Mouse (Mus musculus): Measurements from ENCODE around the gene Fignl1. TPM values are rescaled to one million over a fixed set of nuclear protein-coding genes. Genes with fewer than 3 reads are reported as not detected.

Fignl1 gene
- polyA plus RNA-seq, 1 experiment from 2014 or later, result 99.1 TPM

DNA sequence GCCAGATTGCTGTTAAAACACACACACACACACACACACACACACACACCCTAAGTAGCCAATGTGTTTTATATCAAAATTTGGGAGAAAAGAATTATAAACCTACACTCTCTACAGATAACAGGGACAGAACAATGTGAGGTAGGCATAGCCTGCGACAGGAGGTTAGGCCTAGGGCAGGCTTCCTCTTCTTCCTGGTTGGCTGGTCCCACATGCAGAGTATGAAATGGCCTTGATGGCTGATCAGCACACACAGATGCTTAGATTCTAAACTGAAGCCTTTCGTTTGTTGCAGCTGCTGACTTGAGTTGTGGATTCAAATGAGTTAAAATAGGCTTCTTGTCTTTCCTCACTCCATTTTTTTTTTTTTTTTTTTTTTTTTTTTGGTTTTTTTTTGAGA, 31.0 kb downstream of the Fignl1 start:
- Histone ChIP-seq H3K4me1 (ENCODE audit: control insufficient read depth, insufficient read depth, low read length) (no peaks in the 10 kb centered on the region), H3K4me2 (no peak overlapping the region), H3K9me3 (ENCODE audit: control insufficient read depth, low read length) (no peaks in the 10 kb centered on the region), H3K27ac (ENCODE audit: low read depth, low read length) (no peak overlapping the region), H3K27me3 (ENCODE audit: control insufficient read depth, insufficient read depth, low read length) (no peaks in the 10 kb centered on the region), H3K36me3 (ENCODE audit: control insufficient read depth, insufficient read depth, low read length) (no peaks in the 10 kb centered on the region), H3K4me3 (ENCODE audit: low read depth, low read length) (no peak overlapping the region), H3K9ac (ENCODE audit: low read length) (no peak overlapping the region)
- ATAC-seq (ENCODE audit: low FRiP score) (no peak), DNase-seq (ENCODE audit: low spot score, missing footprints) (peak; percentile 10)
- WGBS, result 90% methylated on average over 2 of the region's 2 CpGs

DNA sequence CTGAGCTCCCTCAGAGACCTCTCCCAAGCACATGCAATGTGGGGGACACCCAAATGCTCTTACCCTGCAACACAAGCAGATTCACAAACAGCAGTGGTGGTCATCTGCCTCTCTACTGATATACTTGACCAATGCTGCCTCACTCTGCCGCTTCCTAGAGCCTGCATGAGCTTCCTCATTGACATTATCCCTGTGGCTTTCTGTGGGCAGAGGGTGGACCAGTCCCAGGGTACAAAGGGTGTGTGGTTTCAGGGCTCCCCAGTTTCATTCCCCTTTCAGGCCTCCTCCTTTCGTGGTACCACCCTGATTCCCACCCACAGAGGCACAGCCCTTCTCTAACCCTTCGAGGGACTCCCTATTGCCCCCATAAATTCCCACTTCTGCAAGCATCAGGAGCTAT, 31.5 kb downstream of the Fignl1 start:
- 86% methylated on average over 3 of the region's 3 CpGs for WGBS
- H3K4me2 ChIP-seq, result no peak overlapping the region
- peak; percentile 33 for DNase-seq (ENCODE audit: low spot score, missing footprints)
- no peaks in the 10 kb centered on the region for H3K36me3 ChIP-seq (ENCODE audit: control insufficient read depth, insufficient read depth, low read length)
- H3K4me1 ChIP-seq (ENCODE audit: control insufficient read depth, insufficient read depth, low read length), result no peaks in the 10 kb centered on the region
- ATAC-seq (ENCODE audit: low FRiP score), result no peak
- H3K9ac ChIP-seq (ENCODE audit: low read length), result no peak overlapping the region
- H3K27me3 ChIP-seq (ENCODE audit: control insufficient read depth, insufficient read depth, low read length), result no peaks in the 10 kb centered on the region
- no peak overlapping the region for H3K27ac ChIP-seq (ENCODE audit: low read depth, low read length)
- no peak overlapping the region for H3K4me3 ChIP-seq (ENCODE audit: low read depth, low read length)
- no peaks in the 10 kb centered on the region for H3K9me3 ChIP-seq (ENCODE audit: control insufficient read depth, low read length)

DNA sequence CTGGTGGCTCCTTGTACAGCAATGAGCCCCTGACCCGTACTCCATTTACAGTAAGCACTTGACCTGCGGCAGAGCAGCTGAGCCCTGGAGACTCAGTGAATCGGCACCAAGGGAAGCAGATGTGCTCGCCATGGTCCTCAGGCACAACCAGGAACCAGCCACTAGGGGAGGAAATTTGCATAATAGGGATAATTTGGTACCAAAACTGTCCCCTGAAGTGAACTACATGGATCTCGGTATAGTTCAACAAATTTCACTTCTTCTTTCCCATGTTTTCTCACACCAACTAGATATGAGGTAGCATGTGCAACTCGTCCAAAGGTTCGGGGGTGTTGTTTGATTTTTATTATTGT, 32.0 kb downstream of the Fignl1 start:
- no peaks in the 10 kb centered on the region for H3K9me3 ChIP-seq (ENCODE audit: control insufficient read depth, low read length)
- no peaks in the 10 kb centered on the region for H3K4me1 ChIP-seq (ENCODE audit: control insufficient read depth, insufficient read depth, low read length)
- H3K9ac ChIP-seq (ENCODE audit: low read length), result no peak overlapping the region
- peak; percentile 69 for DNase-seq (ENCODE audit: low spot score, missing footprints)
- H3K27ac ChIP-seq (ENCODE audit: low read depth, low read length), result no peak overlapping the region
- no peaks in the 10 kb centered on the region for H3K27me3 ChIP-seq (ENCODE audit: control insufficient read depth, insufficient read depth, low read length)
- ATAC-seq (ENCODE audit: low FRiP score), result no peak
- no peak overlapping the region for H3K4me2 ChIP-seq
- WGBS, result 86% methylated on average over 7 of the region's 7 CpGs
- H3K4me3 ChIP-seq (ENCODE audit: low read depth, low read length), result no peak overlapping the region
- no peaks in the 10 kb centered on the region for H3K36me3 ChIP-seq (ENCODE audit: control insufficient read depth, insufficient read depth, low read length)

DNA sequence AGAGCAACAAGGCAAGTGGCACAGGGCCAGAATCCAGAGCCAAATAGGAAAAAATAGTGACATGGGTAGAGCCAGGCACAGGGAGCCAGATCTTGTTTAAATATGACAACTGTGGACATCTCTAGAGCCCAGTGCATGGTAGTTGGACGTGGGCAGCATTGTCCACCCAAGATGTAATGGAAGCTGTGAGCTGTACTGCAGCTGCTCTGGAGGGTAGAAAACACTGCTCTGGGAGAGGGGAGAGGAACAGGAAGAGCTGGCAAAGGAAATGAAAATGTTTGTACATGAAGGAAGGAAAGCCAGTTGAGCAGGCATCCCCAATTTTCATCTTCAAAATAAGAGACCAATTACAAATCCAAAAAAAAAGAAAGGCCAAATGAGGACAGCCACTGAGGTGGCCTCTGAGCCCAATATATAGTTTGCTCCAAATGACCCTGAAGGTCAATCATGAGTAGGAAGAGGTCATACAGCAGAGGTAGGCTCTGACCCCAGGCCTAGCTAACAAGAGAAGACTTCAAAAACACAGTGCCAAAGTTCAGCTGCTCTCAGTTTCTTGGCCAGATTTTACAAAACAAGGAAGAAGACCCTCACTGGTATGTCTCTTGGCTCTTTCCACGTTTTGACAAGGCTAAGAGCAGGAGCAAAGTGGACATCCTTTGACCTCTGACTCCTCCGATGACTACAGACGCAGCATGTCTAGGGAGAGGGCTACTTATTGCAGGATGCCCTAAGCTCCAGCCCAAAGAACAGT, 32.5 kb downstream of the Fignl1 start:
- Histone ChIP-seq H3K27ac (ENCODE audit: low read depth, low read length) (no peak overlapping the region), H3K36me3 (ENCODE audit: control insufficient read depth, insufficient read depth, low read length) (no peaks in the 10 kb centered on the region), H3K27me3 (ENCODE audit: control insufficient read depth, insufficient read depth, low read length) (no peaks in the 10 kb centered on the region), H3K9ac (ENCODE audit: low read length) (no peak overlapping the region), H3K4me3 (ENCODE audit: low read depth, low read length) (no peak overlapping the region), H3K4me2 (no peak overlapping the region), H3K4me1 (ENCODE audit: control insufficient read depth, insufficient read depth, low read length) (no peaks in the 10 kb centered on the region), H3K9me3 (ENCODE audit: control insufficient read depth, low read length) (no peaks in the 10 kb centered on the region)
- WGBS, result 71% methylated on average over 4 of the region's 4 CpGs
- DNase-seq (ENCODE audit: low spot score, missing footprints), result peak; percentile 67
- ATAC-seq (ENCODE audit: low FRiP score), result no peak

DNA sequence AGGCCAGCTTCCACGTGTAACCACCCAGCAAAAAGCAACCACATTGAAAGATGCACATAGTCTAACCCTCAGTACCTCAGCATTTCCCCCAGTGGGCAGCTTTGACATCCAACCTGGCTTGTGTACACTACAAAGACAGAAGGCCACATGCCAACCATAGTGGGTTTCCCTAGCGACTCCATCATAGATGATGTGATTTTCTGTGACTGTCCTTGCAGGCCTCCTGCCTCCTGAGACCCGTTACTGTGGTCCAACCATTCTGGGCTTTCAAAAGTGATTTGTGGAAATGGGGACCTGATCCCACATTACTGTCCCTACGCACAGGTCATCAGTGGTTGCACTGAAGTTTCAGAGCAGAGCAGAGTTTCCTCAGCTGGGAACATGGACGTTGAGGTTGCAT, 33.9 kb downstream of the Fignl1 start:
- 87% methylated on average over 5 of the region's 5 CpGs for WGBS
- no peak overlapping the region for H3K27ac ChIP-seq (ENCODE audit: low read depth, low read length)
- H3K4me3 ChIP-seq (ENCODE audit: low read depth, low read length), result no peak overlapping the region
- H3K9me3 ChIP-seq (ENCODE audit: control insufficient read depth, low read length), result no peaks in the 10 kb centered on the region
- ATAC-seq (ENCODE audit: low FRiP score) (no peak), DNase-seq (ENCODE audit: low spot score, missing footprints) (peak; percentile 49)
- no peaks in the 10 kb centered on the region for H3K27me3 ChIP-seq (ENCODE audit: control insufficient read depth, insufficient read depth, low read length)
- H3K9ac ChIP-seq (ENCODE audit: low read length), result no peak overlapping the region
- H3K36me3 ChIP-seq (ENCODE audit: control insufficient read depth, insufficient read depth, low read length), result no peaks in the 10 kb centered on the region
- H3K4me2 ChIP-seq, result no peak overlapping the region
- no peaks in the 10 kb centered on the region for H3K4me1 ChIP-seq (ENCODE audit: control insufficient read depth, insufficient read depth, low read length)

DNA sequence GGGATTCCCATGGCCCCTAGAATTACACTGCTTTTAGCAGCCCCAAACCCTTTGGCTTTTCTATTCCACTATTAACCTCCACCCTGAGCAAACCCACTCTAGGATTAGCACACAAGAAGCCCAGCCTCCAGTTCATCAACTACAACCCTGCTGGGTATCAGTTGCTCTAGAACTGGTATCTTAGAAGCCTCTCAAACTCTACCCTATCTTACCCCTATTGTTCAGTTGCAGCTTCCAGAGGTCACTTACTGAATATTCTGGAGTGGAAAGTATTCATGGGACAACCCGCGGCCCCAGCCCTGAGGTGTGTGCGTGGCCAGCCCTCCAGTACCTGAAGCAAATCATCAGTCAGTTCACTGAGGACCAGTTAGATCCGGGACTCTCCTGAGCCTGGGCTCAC, 34.4 kb downstream of the Fignl1 start:
- Histone ChIP-seq H3K4me3 (ENCODE audit: low read depth, low read length) (no peak overlapping the region), H3K27ac (ENCODE audit: low read depth, low read length) (no peak overlapping the region), H3K4me1 (ENCODE audit: control insufficient read depth, insufficient read depth, low read length) (no peaks in the 10 kb centered on the region), H3K36me3 (ENCODE audit: control insufficient read depth, insufficient read depth, low read length) (no peaks in the 10 kb centered on the region), H3K9ac (ENCODE audit: low read length) (no peak overlapping the region), H3K9me3 (ENCODE audit: control insufficient read depth, low read length) (no peaks in the 10 kb centered on the region), H3K4me2 (no peak overlapping the region), H3K27me3 (ENCODE audit: control insufficient read depth, insufficient read depth, low read length) (no peaks in the 10 kb centered on the region)
- DNase-seq (ENCODE audit: low spot score, missing footprints) (peak; percentile 31), ATAC-seq (ENCODE audit: low FRiP score) (no peak)
- 95% methylated on average over 4 of the region's 4 CpGs for WGBS

DNA sequence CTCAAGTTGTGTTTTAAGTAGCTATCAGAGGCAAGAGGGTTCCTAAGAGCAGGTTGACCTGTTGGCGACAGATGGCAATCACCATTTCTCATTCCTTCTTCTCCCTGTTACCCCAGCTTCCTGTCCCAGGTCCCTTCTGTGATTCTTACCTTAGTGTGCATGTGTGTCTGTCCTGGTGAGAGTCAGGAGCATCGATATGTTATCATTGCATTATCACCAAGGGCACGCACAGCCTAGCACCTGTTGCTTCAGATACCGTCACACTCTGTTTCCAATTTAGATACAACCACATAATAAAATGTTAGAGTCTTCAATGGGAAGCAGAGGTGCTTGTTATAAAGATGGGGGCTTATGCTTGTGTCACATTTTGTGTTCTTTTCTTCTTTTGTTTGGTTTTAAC, 36.6 kb downstream of the Fignl1 start:
- Histone ChIP-seq H3K9ac (ENCODE audit: low read length) (no peak overlapping the region), H3K4me3 (ENCODE audit: low read depth, low read length) (no peak overlapping the region), H3K4me2 (no peak overlapping the region), H3K36me3 (ENCODE audit: control insufficient read depth, insufficient read depth, low read length) (no peaks in the 10 kb centered on the region), H3K4me1 (ENCODE audit: control insufficient read depth, insufficient read depth, low read length) (no peaks in the 10 kb centered on the region), H3K27me3 (ENCODE audit: control insufficient read depth, insufficient read depth, low read length) (no peaks in the 10 kb centered on the region), H3K27ac (ENCODE audit: low read depth, low read length) (no peak overlapping the region), H3K9me3 (ENCODE audit: control insufficient read depth, low read length) (no peaks in the 10 kb centered on the region)
- WGBS, result 94% methylated on average over 4 of the region's 4 CpGs
- DNase-seq (ENCODE audit: low spot score, missing footprints), result peak; percentile 2
- no peak for ATAC-seq (ENCODE audit: low FRiP score)

DNA sequence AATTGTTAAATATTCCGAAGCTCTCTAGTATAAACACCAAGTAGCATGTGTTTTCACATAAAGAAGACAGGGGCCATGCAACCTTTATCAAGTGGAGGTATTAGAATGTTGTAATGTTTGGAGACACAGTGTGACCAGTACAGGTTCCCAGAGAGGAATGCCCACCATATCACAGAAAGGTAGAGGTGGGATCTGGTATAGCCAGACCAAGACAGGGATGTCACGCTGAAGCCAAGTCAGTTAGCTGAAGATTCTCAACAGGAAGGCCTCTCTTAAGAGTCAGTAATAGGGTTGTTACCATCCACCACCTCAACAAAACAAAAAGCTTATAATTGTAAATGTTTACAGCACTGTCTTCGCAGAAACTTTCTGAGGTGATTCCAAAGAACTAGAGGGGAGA, 38.1 kb downstream of the Fignl1 start:
- WGBS, result 92% methylated on average over 3 of the region's 3 CpGs
- Histone ChIP-seq H3K27ac (ENCODE audit: low read depth, low read length) (no peak overlapping the region), H3K4me3 (ENCODE audit: low read depth, low read length) (no peak overlapping the region), H3K4me2 (no peak overlapping the region), H3K27me3 (ENCODE audit: control insufficient read depth, insufficient read depth, low read length) (no peaks in the 10 kb centered on the region), H3K4me1 (ENCODE audit: control insufficient read depth, insufficient read depth, low read length) (no peaks in the 10 kb centered on the region), H3K36me3 (ENCODE audit: control insufficient read depth, insufficient read depth, low read length) (no peaks in the 10 kb centered on the region), H3K9me3 (ENCODE audit: control insufficient read depth, low read length) (no peaks in the 10 kb centered on the region), H3K9ac (ENCODE audit: low read length) (no peak overlapping the region)
- DNase-seq (ENCODE audit: low spot score, missing footprints), result peak; percentile 77
- ATAC-seq (ENCODE audit: low FRiP score), result no peak

DNA sequence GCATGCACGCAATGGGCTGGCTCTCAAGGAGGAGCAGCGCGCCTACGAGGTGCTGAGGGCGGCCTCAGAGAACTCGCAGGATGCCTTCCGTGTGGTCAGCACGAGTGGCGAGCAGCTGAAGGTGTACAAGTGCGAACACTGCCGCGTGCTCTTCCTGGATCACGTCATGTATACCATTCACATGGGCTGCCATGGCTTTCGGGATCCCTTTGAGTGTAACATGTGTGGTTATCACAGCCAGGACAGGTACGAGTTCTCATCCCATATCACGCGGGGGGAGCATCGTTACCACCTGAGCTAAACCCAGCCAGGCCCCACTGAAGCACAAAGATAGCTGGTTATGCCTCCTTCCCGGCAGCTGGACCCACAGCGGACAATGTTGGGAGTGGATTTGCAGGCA, 39.5 kb downstream of the Fignl1 start:
- Histone ChIP-seq H3K27me3 (ENCODE audit: control insufficient read depth, insufficient read depth, low read length) (no peaks in the 10 kb centered on the region), H3K9ac (ENCODE audit: low read length) (no peak overlapping the region), H3K27ac (ENCODE audit: low read depth, low read length) (no peak overlapping the region), H3K4me2 (no peak overlapping the region), H3K4me1 (ENCODE audit: control insufficient read depth, insufficient read depth, low read length) (no peaks in the 10 kb centered on the region), H3K9me3 (ENCODE audit: control insufficient read depth, low read length) (no peaks in the 10 kb centered on the region), H3K4me3 (ENCODE audit: low read depth, low read length) (no peak overlapping the region), H3K36me3 (ENCODE audit: control insufficient read depth, insufficient read depth, low read length) (no peaks in the 10 kb centered on the region)
- WGBS, result 92% methylated on average over 20 of the region's 20 CpGs
- DNase-seq (ENCODE audit: low spot score, missing footprints) (no peak), ATAC-seq (ENCODE audit: low FRiP score) (no peak)

All from midbrain, embryonic 11.5 days (tissue).